Comparison of ENCODE assay signal across 20 mouse cellular contexts in genomic region chr1:170353335-170353734, GRCm38 (mm10). TPM values are rescaled to one million over a fixed set of nuclear protein-coding genes. Genes with fewer than 3 reads are reported as not detected.
"Had no signal": no experiment of that assay in that cellular context is flagged by ENCODE, and none has a peak within 500 bp of the region (broad histone marks: within the 10 kb centered on the region; RNA-seq: fewer than 3 reads in every experiment).

No protein-coding gene starts in this region.

- DNase-seq: kidney, postnatal 25 days; layer of hippocampus, postnatal 36 days; liver, embryonic 13.5 days; lung, adult 2 months; lung, postnatal 14 days; lung, postnatal 4 days; right cerebral cortex, adult 18-20 months; right cerebral cortex, postnatal 14 days; right cerebral cortex, postnatal 4 days; thymus, adult 2 months; thymus, postnatal 14 days; thymus, postnatal 4 days had no signal

- ATAC-seq: midbrain, embryonic 16.5 days had no signal

RNA-seq across cellular contexts. Expression of gene Spata46, which starts 44.7 kb away (rescaled TPM):
- total RNA-seq: layer of hippocampus, adult 8-10 months; layer of hippocampus, postnatal 10 days; layer of hippocampus, postnatal 36 days; left cerebral cortex, adult 2 months; left cerebral cortex, postnatal 10 days; left cerebral cortex, postnatal 36 days; liver, adult 2 months; megakaryocyte progenitor cell, adult 5-6 weeks had no signal
